Mouse (Mus musculus): ENCODE measurements around the gene Hs2st1. TPM values are rescaled to one million over a fixed set of nuclear protein-coding genes. Genes with fewer than 3 reads are reported as not detected.
A peak's percentile ranks its signal among the peaks of the same experiment; 100 is the strongest.

The Hs2st1 gene
- total and polyA plus RNA-seq, 2 experiments = 1.9 to 6.0 TPM

DNA sequence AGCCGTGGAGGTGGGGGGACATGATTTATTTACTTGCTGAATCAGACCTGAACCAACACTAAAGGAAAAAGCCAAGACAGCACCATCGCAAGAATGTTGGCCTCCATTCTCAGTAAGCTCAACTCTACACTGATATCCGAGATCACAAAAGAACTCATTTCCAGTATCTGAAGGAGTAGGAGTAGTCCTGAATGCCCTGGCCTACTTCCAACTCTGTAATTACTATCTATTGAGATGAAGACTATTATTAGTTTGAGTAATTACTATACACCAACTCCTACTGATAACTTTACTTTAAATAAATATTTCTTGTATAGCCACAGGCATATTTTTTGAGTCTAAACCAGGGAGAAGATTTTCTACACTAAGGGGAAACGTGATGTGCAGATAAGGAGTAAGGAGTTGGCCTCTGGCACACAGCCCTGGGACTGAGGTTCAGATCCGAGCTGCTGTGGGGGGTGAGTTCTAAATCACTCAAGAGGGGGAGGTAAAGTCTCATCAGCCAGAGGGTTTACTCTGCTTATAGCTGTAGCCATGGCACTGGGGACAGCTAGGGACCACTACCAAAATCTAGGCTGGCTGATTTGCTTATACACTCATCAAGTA lies 109.7 kb downstream of the Hs2st1 start:
- no peak overlapping the region for H3K4me3 ChIP-seq (ENCODE audit: insufficient read depth, low read depth, low read length)
- WGBS = 78% methylated on average over 5 of the region's 5 CpGs

DNA sequence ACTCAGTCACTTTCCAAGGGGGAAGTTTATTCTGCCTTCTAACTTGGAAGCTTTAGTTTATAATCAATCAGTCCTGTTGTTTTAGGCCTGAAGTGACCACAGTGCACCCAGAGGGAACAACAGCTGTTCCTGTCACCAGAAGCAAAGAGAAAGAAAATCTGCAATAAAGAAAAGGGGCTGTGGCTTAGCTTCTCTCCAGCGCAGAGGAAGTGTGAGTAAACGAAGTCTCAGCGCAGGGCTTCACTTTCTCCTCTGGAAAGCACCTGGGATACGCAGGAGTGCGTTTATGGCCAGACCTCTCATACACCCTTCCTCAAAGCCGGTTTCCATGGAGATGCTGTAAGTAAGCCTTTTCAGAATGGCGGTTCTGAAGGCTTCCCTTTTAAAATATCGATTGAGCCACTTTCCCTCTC lies 110.7 kb downstream of the Hs2st1 start:
- no peaks in the 10 kb centered on the region for H3K27me3 ChIP-seq (ENCODE audit: control insufficient read depth, insufficient read depth, low read length)
- TF ChIP-seq CTCF (IDR thresholded peaks at IDR 0.05; ENCODE audit: low read depth, low read length) (no peak), POLR2A (IDR thresholded peaks at IDR 0.05; ENCODE audit: extremely low read depth, insufficient read depth, low read length) (no peak)

More for the DNA sequence above, 109.7 kb downstream of the Hs2st1 start:
- H3K27me3 ChIP-seq (ENCODE audit: control insufficient read depth, insufficient read depth, low read length) = no peaks in the 10 kb centered on the region
- H3K4me1 ChIP-seq (ENCODE audit: control insufficient read depth, insufficient read depth, low read length) = no peaks in the 10 kb centered on the region
- TF ChIP-seq CTCF (IDR thresholded peaks at IDR 0.05; ENCODE audit: low read depth, low read length) (no peak), POLR2A (IDR thresholded peaks at IDR 0.05; ENCODE audit: extremely low read depth, insufficient read depth, low read length) (no peak)
- no peaks in the 10 kb centered on the region for H3K79me2 ChIP-seq (ENCODE audit: control insufficient read depth, insufficient read depth, low read length)
- H3K27ac ChIP-seq (replicated peaks; ENCODE audit: insufficient read depth, low read depth, low read length) = no peak overlapping the region
- H3K36me3 ChIP-seq (ENCODE audit: control insufficient read depth, insufficient read depth, low read length) = peaks cover 6% of the 10 kb centered on the region
- H3K9ac ChIP-seq (ENCODE audit: low read depth, low read length) = no peak overlapping the region
- no peak for DNase-seq (ENCODE audit: extremely low read depth, low read depth, low spot score)

DNA sequence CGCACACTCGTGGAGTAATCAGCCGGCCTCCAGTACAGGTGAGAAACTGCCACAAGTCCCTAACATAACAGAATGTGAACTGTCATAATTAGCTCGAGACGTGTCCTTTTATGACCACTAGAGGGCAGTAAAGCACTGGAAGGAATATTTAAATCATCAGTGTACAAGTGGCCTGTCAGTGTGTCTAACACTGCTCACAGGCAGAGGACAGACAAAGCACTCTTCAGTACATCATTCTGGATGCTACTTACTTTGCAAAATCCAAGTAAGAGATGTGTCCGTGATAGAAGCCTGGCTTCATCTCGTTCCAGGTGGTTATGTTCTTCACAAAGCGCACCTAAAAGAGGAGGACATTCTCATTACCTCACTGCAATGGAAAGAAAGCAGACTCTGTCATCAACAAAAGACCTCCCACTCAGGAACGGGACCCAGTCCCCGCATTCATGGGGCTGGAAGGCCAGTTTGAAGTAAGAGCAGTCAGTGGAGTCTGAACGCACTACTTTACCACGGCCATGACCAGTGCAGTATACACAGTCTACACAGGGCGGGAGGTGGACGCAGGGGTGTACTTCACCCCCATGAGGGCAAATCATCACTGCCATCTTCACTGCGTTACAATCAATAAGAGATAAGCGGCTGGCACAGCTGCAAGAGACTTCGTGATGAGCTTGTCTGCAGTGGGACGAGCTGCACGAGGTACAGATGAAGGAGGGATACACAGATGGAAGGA lies 116.1 kb downstream of the Hs2st1 start:
- 65% methylated on average over 19 of the region's 19 CpGs for WGBS
- TF ChIP-seq CTCF (IDR thresholded peaks at IDR 0.05; ENCODE audit: low read depth, low read length) = peak; percentile 52
- no peak for TF ChIP-seq POLR2A (IDR thresholded peaks at IDR 0.05; ENCODE audit: extremely low read depth, insufficient read depth, low read length)
- Histone ChIP-seq H3K9ac (ENCODE audit: low read depth, low read length) (no peak overlapping the region), H3K27ac (replicated peaks; ENCODE audit: insufficient read depth, low read depth, low read length) (no peak overlapping the region), H3K27me3 (ENCODE audit: control insufficient read depth, insufficient read depth, low read length) (no peaks in the 10 kb centered on the region), H3K36me3 (ENCODE audit: control insufficient read depth, insufficient read depth, low read length) (no peaks in the 10 kb centered on the region), H3K4me1 (ENCODE audit: control insufficient read depth, insufficient read depth, low read length) (no peaks in the 10 kb centered on the region), H3K4me3 (ENCODE audit: insufficient read depth, low read depth, low read length) (no peak overlapping the region), H3K79me2 (ENCODE audit: control insufficient read depth, insufficient read depth, low read length) (no peaks in the 10 kb centered on the region)
- peak; percentile 56 for DNase-seq (ENCODE audit: extremely low read depth, low read depth, low spot score)

More for the DNA sequence above, 110.7 kb downstream of the Hs2st1 start:
- no peaks in the 10 kb centered on the region for H3K79me2 ChIP-seq (ENCODE audit: control insufficient read depth, insufficient read depth, low read length)
- no peak overlapping the region for H3K4me3 ChIP-seq (ENCODE audit: insufficient read depth, low read depth, low read length)
- H3K9ac ChIP-seq (ENCODE audit: low read depth, low read length) = no peak overlapping the region
- no peak for DNase-seq (ENCODE audit: extremely low read depth, low read depth, low spot score)
- H3K27ac ChIP-seq (replicated peaks; ENCODE audit: insufficient read depth, low read depth, low read length) = no peak overlapping the region
- no peaks in the 10 kb centered on the region for H3K4me1 ChIP-seq (ENCODE audit: control insufficient read depth, insufficient read depth, low read length)
- H3K36me3 ChIP-seq (ENCODE audit: control insufficient read depth, insufficient read depth, low read length) = peaks cover 5% of the 10 kb centered on the region; the same call in 1 of the 2 replicates
- WGBS = 86% methylated on average over 8 of the region's 8 CpGs

DNA sequence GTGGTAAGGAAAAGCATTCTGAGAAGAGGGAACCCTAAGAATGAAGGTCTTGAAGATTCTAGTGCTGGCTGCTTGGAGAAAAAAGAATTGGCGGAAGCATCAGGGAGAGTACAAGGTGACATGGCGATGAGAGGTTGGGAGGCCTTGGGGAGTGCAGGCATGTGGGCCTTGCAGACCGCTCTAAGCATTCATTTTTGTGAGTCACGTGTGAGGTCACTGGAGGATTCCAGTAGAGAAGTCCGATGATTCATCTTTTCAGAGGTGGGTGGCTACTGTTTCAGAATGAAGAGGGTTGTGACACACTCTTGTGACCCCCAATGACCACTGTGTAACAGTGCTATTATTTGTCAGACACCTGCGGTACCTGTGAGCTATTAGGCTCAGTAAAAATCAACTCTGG lies 121.0 kb downstream of the Hs2st1 start:
- WGBS = 93% methylated on average over 6 of the region's 6 CpGs
- Histone ChIP-seq H3K9ac (ENCODE audit: low read depth, low read length) (no peak overlapping the region), H3K36me3 (ENCODE audit: control insufficient read depth, insufficient read depth, low read length) (no peaks in the 10 kb centered on the region), H3K79me2 (ENCODE audit: control insufficient read depth, insufficient read depth, low read length) (no peaks in the 10 kb centered on the region), H3K27ac (replicated peaks; ENCODE audit: insufficient read depth, low read depth, low read length) (no peak overlapping the region), H3K4me1 (ENCODE audit: control insufficient read depth, insufficient read depth, low read length) (peaks cover 7% of the 10 kb centered on the region), H3K27me3 (ENCODE audit: control insufficient read depth, insufficient read depth, low read length) (no peaks in the 10 kb centered on the region), H3K4me3 (ENCODE audit: insufficient read depth, low read depth, low read length) (no peak overlapping the region)
- no peak for TF ChIP-seq POLR2A (IDR thresholded peaks at IDR 0.05; ENCODE audit: extremely low read depth, insufficient read depth, low read length)
- no peak for TF ChIP-seq CTCF (IDR thresholded peaks at IDR 0.05; ENCODE audit: low read depth, low read length)
- no peak for DNase-seq (ENCODE audit: extremely low read depth, low read depth, low spot score)

DNA sequence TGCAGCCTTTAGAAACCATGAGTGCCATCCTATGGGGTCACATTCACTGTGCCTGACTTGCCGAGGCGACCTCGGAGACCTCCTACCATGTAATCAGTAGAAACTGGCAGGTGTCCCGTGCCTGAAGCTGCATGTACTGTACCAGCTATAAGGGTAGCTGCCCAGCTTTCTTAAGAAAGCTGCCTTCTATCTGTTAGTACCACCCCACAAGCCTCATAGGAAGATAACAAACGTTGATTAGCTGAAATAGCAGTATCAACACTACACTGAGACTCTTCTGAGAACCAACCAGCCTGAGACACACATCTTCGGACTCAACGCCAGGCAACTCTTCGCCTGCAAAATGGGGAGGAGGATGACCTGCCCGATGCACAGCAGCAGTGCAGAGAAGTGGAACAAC lies 122.1 kb downstream of the Hs2st1 start:
- Histone ChIP-seq H3K27ac (replicated peaks; ENCODE audit: insufficient read depth, low read depth, low read length) (no peak overlapping the region), H3K27me3 (ENCODE audit: control insufficient read depth, insufficient read depth, low read length) (no peaks in the 10 kb centered on the region), H3K4me1 (ENCODE audit: control insufficient read depth, insufficient read depth, low read length) (peaks cover 7% of the 10 kb centered on the region), H3K36me3 (ENCODE audit: control insufficient read depth, insufficient read depth, low read length) (no peaks in the 10 kb centered on the region), H3K9ac (ENCODE audit: low read depth, low read length) (no peak overlapping the region), H3K4me3 (ENCODE audit: insufficient read depth, low read depth, low read length) (no peak overlapping the region), H3K79me2 (ENCODE audit: control insufficient read depth, insufficient read depth, low read length) (no peaks in the 10 kb centered on the region)
- TF ChIP-seq POLR2A (IDR thresholded peaks at IDR 0.05; ENCODE audit: extremely low read depth, insufficient read depth, low read length) (no peak), CTCF (IDR thresholded peaks at IDR 0.05; ENCODE audit: low read depth, low read length) (no peak)
- 96% methylated on average over 9 of the region's 9 CpGs for WGBS
- DNase-seq (ENCODE audit: extremely low read depth, low read depth, low spot score) = no peak
